Mouse (Mus musculus): ENCODE data around the gene Teddm2. TPM values are rescaled to one million over a fixed set of nuclear protein-coding genes. Genes with fewer than 3 reads are reported as not detected.

Teddm2 gene
- polyA plus RNA-seq (2012): 0.15 and 0.29 TPM in 2 replicates

- no peak for TF ChIP-seq GATA1 (IDR thresholded peaks at IDR 0.05; ENCODE audit: low read length)
Observed at GRCm38 (mm10) chr1:153899731-153900380, at the start of gene Teddm2, which contains the start of gene Glul. TSS of gene Teddm2 (minus strand) at chr1:153900228. TSS of gene Glul (plus strand) at chr1:153899944.

GRCm38 (mm10) chr1:153947837-153948236 lies 47.8 kb upstream of the Teddm2 start:
- TF ChIP-seq GATA1 (IDR thresholded peaks at IDR 0.05; ENCODE audit: low read length): no peak

DNA sequence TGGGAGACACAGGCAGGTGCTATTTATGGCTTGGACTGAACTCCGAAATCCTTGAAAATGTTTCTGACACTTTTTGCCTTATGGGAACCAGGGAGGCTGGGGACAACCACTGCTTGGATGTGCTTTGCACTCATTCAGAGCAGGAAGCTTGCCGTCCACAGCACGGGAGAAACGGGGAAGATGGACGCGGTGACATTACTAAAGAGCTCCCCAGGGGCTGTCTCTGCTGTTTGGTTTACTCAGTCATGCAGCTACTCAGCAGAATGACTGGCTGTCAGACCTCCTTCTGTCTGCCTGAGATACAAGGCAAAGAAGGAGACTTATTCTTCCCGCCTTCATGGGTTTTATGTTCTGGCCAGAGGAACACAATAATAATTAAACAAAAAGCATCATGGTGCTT lies 46.9 kb upstream of the Teddm2 start:
- TF ChIP-seq GATA1 (IDR thresholded peaks at IDR 0.05; ENCODE audit: low read length): no peak

- no peak for TF ChIP-seq GATA1 (IDR thresholded peaks at IDR 0.05; ENCODE audit: low read length)
Observed at GRCm38 (mm10) chr1:153945181-153945580, 45.2 kb upstream of the Teddm2 start.

DNA sequence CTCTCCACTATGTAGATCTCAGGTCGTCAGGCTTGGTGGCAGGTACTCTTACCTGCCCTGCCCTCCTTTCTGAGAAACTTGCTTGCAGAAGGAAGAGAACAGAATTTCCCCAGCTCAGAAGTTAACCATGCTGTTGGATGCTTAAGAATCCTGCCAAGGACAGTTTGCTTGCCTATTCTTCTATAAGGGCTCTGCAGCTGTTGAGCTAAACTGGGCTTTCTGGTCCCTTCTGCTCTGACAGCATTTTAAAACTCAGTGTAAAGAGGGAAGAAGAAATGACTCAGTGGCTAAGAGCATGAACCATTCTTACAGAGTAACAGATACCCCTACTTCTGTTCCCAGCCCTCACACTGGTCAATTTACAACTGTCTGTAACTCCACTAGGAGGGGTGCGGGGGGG lies 41.0 kb upstream of the Teddm2 start:
- TF ChIP-seq GATA1 (IDR thresholded peaks at IDR 0.05; ENCODE audit: low read length): no peak

DNA sequence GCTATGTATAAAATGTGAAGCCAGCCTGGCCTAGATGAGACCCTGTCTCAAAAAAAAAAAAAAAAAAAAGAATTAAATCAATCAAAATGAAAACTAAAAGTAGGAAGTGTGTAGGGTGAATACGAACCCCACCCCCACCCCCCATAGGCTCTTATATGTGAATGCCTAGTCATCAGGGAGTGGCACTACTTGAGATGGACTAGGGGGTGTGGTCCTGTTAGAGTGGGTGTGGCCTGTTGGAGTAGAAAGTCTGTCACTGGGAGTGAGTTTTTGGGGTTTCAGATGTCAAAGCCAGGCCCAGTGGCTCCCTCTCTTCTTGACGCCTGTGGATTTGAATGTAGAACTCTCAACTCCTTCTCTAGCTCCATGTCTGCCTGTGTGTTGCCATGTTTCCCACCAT lies 37.0 kb upstream of the Teddm2 start:
- TF ChIP-seq GATA1 (IDR thresholded peaks at IDR 0.05; ENCODE audit: low read length): no peak

DNA sequence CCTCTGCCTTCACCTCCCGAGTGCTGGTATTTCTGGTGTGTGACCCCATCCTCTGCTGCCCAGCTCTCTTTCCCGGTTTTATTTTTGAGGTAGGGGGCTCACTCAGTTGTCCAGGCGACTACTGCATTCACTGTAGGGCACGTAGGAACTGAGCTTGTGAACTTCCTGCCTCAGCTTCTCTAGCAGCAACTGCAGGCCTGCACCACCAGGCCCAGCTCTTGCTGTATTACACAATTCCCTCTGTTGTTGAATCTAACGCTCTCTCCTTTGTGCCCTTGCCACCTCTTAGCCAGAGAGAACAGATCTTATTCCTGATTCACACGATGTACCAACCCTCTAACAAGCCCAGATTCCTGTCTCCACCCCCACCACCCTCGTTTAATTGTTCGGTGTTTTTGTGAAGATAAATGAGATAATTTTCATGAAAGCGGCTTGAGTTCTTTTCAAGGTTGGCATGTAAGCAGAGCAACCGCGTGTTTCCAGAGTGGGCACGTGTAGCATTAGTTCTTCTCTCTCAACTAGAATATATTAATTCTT lies 35.9 kb upstream of the Teddm2 start:
- no peak for TF ChIP-seq GATA1 (IDR thresholded peaks at IDR 0.05; ENCODE audit: low read length)

- no peak for TF ChIP-seq GATA1 (IDR thresholded peaks at IDR 0.05; ENCODE audit: low read length)
Observed at GRCm38 (mm10) chr1:153933772-153934171, 33.7 kb upstream of the Teddm2 start.

DNA sequence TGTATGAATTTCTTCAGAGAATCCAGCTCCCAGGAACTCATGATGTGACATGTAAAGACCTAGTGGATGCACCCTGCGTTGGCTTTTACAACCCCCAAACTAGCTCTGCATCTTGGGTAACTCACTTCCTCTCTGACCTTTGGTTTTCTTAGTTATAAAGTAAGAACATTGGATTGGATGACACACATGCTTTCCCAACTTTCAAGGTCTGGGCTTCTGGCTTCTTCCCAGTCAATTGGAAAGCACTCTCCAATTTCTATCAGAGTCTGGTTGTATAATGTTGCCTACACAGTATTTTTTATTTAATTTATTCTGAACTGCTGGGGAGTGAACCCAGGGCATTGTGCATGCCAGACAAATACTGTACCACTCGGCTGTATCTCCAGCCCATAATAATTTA lies 30.4 kb upstream of the Teddm2 start:
- no peak for TF ChIP-seq GATA1 (IDR thresholded peaks at IDR 0.05; ENCODE audit: low read length)

DNA sequence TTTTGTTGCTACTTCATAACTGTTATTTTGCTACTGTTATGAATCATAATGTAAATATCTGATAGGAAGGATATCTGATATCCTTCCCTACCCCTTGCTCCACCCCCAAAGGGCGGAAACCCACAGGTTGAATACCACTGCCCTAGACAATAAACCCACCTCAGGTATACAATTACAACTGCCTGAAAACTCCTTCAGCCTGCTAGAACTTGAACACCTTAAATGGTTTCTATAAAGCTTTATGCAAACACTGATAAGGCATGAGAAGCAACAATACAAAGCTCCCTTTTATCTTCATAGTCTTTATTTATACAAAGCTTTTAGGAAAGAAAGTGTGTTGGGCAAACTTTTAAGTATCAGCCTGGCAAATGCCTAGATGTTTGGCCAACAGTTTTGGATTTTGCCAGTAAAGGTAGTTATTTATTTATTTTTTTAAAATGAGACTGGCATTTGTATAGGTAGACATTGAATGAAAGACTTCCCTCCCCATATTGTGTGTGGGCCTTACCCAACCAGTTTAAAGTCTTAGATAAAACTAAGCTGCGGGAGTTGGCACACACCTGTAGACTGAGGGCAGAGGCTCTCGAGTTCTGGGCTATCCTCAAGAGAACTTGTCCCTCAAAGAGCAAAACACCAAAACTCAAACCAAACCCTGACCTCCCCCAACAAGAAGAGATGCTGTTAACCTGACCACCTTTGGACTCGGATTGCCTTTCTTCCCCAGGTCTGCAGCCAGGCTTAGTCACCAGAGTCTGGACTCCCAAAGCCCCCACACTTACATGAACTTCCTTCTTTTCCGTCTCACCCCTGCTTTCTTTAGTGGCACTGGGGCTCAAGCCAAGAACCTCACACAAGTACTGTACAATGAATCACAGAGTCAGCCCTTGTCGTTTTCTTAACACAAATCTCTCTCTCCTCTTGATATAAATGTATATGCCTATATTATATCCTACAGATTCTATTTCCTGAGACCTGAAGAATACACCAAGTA lies 24.7 kb upstream of the Teddm2 start:
- TF ChIP-seq GATA1 (IDR thresholded peaks at IDR 0.05; ENCODE audit: low read length): no peak

GRCm38 (mm10) chr1:153922571-153923021 lies 22.6 kb upstream of the Teddm2 start:
- TF ChIP-seq GATA1 (IDR thresholded peaks at IDR 0.05; ENCODE audit: low read length): no peak

DNA sequence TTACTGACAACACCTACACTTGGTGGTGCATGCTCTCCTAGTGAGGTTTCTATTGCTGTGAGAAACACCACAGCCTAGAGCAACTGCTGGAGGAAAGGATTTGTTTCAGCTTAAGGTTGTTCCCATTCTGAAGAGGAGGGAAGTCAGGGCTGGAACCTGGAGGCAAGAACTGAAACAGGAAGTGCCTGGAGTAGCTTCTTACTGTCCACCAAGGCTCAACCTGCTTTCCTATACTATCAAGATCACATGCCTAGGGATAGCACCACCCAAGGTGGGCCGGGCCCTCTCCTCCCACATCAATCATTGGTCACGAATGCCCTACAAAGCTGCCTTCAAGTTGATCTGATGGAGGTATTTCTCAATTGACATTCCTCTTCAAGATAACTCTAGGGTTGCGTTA lies 21.6 kb upstream of the Teddm2 start:
- TF ChIP-seq GATA1 (IDR thresholded peaks at IDR 0.05; ENCODE audit: low read length): no peak

GRCm38 (mm10) chr1:153918521-153919206 lies 18.6 kb upstream of the Teddm2 start:
- no peak for TF ChIP-seq GATA1 (IDR thresholded peaks at IDR 0.05; ENCODE audit: low read length)

- TF ChIP-seq GATA1 (IDR thresholded peaks at IDR 0.05; ENCODE audit: low read length): no peak
Observed at GRCm38 (mm10) chr1:153913869-153914268, 13.8 kb upstream of the Teddm2 start.

GRCm38 (mm10) chr1:153911276-153911795 lies 11.3 kb upstream of the Teddm2 start:
- TF ChIP-seq GATA1 (IDR thresholded peaks at IDR 0.05; ENCODE audit: low read length): no peak
